Mouse (Mus musculus): ENCODE data around the gene Map10.

GRCm38 (mm10) chr8:125722675-125723074, 53.1 kb downstream of the Map10 start:
- TF ChIP-seq MYOG (IDR thresholded peaks at IDR 0.05; ENCODE audit: control insufficient read depth in 1 of 3, insufficient read depth in 1 of 3, insufficient read length in 2 of 3, low read depth in 2 of 3) (no peak), POLR2A (IDR thresholded peaks at IDR 0.05; ENCODE audit: insufficient read length, low read depth) (no peak), MAX (IDR thresholded peaks at IDR 0.05; ENCODE audit: low read depth) (no peak), TCF12 (IDR thresholded peaks at IDR 0.05; ENCODE audit: insufficient read depth, poor library complexity, severe bottlenecking) (no peak), E2F4 (IDR thresholded peaks at IDR 0.05; ENCODE audit: insufficient read depth) (no peak), POLR2AphosphoS2 (IDR thresholded peaks at IDR 0.05; ENCODE audit: insufficient read length, low read depth) (no peak), CEBPB (IDR thresholded peaks at IDR 0.05; ENCODE audit: insufficient read depth, poor library complexity, severe bottlenecking) (no peak), SRF (IDR thresholded peaks at IDR 0.05; ENCODE audit: control insufficient read depth, insufficient read length, low read depth) (no peak), TCF3 (IDR thresholded peaks at IDR 0.05; ENCODE audit: insufficient read length, low read depth) (no peak), REST (IDR thresholded peaks at IDR 0.05; ENCODE audit: insufficient read depth, insufficient read length) (no peak), USF1 (IDR thresholded peaks at IDR 0.05; ENCODE audit: low read depth) (no peak), MYOD1 (IDR thresholded peaks at IDR 0.05; ENCODE audit: control insufficient read depth in 1 of 3, insufficient read length in 2 of 3, low read depth in 2 of 3) (no peak)

All from myocyte (in vitro differentiated cells).